Mouse (Mus musculus): ENCODE measurements around the gene Rdh16f2.
"Not testable (repeated sequence)": the region's sequence is repeated elsewhere in the genome, so short reads cannot be mapped to it uniquely, and the experiment has no call there.

Rdh16f2 gene

DNA sequence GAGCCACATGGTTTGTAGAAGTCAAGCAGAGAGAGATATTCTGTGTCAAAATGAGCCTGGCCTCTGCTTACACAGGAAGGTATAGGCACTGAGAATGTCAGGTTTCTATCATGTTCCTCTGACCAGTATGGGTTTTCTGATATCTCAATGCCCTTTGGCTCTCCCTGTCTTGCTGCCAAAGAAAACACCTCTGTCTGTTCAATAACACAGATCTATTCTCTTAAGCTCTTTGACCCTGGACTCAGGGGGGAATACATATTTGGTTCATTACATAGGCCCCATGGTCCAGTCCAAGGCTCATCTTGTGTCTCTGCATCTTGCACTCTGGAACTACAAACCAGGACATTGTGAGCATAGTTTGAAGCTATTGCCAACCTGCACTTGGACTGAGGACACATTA lies 22.3 kb downstream of the Rdh16f2 start, which contains the start of gene Rdh7:
TSS of gene Rdh7 (minus strand) at position 213 of the 400 bp plus-strand sequence.
- DNase-seq (ENCODE audit: low read depth, low spot score) = no peak

DNA sequence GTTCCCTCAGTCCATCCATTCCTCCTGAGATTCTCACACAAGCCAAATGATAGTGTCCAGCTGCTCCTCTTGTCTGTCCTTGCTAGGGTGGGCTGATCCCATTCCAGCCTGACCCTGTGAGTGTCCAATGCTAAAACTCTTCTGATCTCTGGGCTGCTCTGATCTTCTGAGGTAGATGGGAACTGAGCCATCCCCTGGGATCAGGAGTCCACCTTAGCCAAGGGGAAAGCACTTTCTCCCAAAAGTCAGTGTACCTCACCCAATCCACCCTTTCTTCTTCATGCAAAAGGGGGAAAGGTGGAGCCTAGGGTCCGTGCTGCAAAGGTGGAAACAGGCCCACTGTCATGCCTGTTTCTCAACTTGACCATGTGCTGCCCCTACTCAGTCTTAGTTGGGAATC lies 25.2 kb downstream of the Rdh16f2 start:
- DNase-seq (ENCODE audit: low read depth, low spot score) = no peak

DNA sequence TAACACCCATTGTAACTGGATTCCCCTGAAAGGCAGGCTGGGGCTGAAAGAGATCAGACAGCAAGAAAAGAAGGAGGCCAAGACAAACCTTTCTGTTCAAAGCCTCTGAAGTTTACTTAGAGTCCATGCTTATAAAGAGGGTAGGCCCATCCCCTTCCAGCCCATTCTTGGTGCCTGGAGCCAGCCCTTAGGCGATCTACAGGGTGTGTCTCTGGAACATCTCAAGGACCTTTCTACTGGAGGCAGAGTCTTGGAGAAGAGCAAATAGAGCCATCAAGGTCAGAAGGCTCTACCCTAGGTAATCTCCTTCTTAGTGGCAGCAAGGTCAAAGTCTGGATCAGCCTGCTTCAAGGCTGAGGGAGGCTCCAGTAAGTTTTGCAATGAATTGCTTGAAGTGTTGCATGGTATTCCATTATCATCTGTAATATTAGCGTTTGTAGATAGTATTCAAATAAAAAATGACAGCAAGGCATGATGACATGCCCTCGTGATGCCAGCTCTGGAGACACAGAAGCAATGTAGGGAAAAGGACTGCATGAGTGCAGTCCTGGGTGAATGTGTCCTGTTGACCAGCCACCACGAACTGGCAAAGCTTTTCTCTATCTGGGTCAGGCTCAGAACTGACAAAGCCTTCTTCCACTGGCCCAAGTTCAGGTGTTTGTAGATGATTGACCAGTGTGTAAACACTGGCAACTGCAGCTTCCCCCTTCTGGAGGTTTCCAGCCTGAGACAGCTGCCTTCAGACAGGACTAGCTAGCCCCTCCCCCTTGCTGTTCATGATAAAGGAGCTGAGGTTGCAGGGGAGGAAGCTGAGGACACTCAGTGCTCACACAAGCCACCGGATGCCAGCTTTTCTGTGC lies 27.1 kb downstream of the Rdh16f2 start:
- not testable (repeated sequence) for DNase-seq (ENCODE audit: low read depth, low spot score)

- DNase-seq (ENCODE audit: low read depth, low spot score) = no peak
Observed at GRCm38 (mm10) chr10:127896705-127897104, 30.4 kb downstream of the Rdh16f2 start.

- DNase-seq (ENCODE audit: low read depth, low spot score) = no peak
Observed at GRCm38 (mm10) chr10:127897506-127897905, 31.2 kb downstream of the Rdh16f2 start.

DNA sequence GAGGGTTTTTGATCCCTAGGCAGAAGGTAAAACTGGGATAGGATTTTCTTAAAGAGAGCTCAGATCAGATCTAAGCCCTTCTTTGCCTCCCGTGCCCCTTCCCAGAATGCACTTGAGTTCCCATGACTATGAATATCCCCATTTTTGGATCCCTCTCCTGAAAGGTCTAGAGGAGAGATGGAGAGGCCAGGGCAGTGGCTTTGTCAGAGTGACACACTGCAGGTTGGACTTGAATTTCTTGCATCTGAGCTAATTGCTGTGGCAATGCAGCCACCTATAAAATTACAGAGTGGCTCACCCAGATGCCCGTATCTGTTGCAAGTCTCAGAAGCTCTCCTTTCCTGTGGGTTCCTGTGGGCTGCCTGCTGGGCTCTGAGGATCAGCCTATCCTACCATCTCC lies 31.9 kb downstream of the Rdh16f2 start, which contains the start of gene Sdr9c7:
TSS of gene Sdr9c7 (plus strand) at position 301 of the 400 bp plus-strand sequence.
- DNase-seq (ENCODE audit: low read depth, low spot score) = no peak

DNA sequence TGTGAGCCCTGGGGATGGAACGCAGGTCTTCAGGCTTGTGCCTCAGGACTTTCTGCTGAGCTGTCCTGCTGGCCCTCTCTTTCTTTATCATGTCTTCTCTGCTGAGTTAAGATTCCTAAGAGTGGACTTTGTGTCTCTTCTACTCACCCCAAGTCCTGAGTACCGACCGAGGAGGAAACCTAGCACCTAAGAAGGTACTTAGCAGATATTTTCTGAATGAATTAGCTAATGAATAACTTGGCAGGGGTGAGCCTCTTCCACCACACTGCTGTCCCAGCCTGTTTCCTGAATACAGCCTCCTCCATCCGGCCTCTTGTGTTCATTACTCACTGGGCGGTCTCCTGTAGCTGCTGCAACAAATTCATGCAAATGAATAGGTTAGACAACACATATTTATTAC lies 33.5 kb downstream of the Rdh16f2 start:
- DNase-seq (ENCODE audit: low read depth, low spot score) = no peak

DNA sequence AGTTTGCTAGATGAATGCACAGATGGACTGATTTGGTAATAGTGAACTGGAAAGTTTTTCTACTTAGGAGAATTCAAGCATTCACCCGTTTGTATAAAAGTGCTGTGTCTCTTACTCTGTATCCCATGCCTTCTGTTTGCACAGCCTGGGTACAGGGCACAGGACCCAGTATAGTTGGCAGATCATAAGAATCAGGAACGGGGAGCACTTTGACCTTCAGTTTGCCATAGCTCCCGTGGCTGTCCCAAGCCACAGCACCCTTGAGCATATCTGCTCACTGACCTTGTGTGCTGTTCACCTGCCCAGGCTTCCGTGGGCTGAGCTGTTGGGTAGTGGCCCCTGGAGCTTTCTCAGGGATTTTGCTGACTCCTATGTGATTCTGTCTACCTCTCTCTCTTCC lies 35.5 kb downstream of the Rdh16f2 start:
- no peak for DNase-seq (ENCODE audit: low read depth, low spot score)

DNA sequence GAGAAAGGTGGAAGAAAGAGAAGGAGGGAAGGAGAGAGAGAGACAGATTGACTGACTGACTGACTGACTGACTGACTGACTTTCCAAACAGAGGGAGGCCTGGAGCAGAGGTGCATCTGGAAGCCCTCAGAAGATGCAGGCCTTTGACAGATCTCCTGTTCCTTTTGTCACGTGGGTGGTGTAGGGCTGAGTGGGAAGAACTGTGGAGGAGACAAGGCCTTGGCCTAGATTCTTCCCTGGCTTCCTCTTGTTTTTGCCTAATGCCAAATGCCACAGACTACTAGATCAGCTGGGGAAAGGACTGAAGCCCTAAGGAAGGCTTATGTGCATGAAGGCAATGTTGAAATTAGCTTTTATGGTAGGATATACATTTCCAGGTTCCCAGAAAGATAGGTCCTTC lies 36.8 kb downstream of the Rdh16f2 start:
- no peak for DNase-seq (ENCODE audit: low read depth, low spot score)

DNA sequence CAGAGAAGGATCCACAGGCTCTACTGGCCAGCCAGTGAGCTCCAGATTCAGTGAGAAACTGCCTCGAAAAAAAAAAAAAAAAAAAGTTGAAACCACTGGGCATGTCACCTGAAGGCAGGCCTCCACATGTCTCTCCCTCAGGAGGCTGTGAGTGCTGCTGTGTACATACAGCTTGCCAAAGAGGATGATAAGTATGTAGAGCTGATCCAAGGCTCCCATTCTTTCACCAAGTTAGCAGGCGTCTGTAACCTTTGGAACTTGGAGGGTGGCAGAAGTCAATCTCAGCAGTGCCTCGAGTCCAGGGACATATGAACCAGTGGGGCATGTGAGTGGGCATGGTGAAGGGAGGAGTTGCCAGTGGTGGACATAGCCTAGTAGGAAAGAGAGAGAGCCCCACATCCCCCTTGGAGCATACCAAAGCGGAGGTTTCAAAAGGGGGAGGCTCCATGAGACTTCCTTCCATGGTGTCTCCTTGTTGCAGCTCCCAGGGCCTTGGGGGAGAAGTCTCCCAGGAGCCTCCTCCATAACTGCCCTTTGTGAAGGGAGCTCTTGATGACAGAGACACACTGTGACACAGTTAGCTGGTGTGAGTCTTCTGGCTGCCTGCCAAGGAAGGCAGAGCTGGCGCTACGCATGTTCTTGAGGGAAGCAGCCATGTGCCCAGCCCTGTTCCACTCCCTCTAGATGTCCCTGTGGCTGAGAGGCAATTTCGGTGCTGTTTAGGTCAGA lies 38.6 kb downstream of the Rdh16f2 start:
- no peak for DNase-seq (ENCODE audit: low read depth, low spot score)

DNA sequence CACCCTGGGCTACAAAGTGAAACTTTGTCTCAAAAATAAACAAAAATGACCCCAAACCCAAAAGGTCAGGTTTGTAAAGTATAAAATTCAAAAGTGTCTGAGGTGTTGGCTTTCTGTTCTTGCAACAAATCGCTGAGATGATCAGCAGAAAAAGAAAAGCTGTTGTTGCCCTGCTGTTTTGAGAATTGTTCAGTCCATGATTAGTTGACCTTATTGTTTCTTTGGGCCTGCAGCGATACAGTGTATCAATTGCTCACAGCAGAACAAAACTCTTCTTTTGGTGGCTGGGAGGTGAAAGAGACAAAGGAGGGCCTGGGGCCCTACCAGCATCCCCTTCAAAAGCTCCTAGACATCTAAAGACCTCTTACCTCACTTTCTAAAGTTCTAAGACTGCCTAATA lies 39.9 kb downstream of the Rdh16f2 start:
- DNase-seq (ENCODE audit: low read depth, low spot score) = no peak

- no peak for DNase-seq (ENCODE audit: low read depth, low spot score)
Observed at GRCm38 (mm10) chr10:127907386-127907951, 41.2 kb downstream of the Rdh16f2 start.

DNA sequence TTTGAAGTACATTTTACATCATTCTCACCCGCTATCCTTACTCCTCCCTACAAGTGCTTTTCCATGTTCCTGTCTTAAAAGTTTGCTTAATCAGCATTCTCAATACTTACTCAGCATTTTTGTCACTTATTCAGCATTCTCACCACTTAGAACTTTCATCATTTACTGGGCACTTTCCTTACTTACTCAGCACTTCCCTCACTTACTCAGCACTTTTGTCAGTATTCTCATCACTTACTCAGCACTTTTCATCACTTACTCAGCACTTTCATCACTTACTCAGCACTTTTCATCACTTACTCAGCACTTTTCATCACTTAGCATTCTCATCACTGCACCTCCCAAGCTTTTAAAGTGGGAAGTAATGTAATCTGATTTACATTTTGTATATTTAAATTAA lies 49.3 kb downstream of the Rdh16f2 start:
- DNase-seq (ENCODE audit: low read depth, low spot score) = no peak

- not testable (repeated sequence) for DNase-seq (ENCODE audit: low read depth, low spot score)
Observed at GRCm38 (mm10) chr10:127917183-127917582, 50.9 kb downstream of the Rdh16f2 start.

GRCm38 (mm10) chr10:127917651-127918050 lies 51.4 kb downstream of the Rdh16f2 start:
- no peak for DNase-seq (ENCODE audit: low read depth, low spot score)

- no peak for DNase-seq (ENCODE audit: low read depth, low spot score)
Observed at GRCm38 (mm10) chr10:127922241-127922640, 56.0 kb downstream of the Rdh16f2 start.

DNA sequence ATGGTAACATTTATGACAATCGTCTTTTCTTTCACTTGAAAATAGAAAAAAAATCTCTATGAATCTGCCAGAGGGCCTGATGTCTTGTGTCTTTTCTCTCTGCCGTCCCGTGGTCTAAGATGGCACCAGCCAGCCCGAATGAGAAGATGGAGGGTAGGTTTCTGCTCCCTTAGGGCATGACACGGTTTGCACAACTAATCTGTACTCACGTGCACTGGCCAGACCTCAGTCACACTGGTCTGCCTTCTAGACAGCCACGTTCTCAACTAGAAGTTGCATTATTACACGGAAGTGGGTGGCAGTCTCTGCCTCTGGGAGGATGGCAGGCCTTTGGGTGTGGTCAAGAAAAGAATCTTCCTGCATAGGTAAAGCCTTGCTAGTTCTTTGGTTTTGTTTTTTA lies 56.8 kb downstream of the Rdh16f2 start:
- no peak for DNase-seq (ENCODE audit: low read depth, low spot score)

- no peak for DNase-seq (ENCODE audit: low read depth, low spot score)
Observed at GRCm38 (mm10) chr10:127924597-127925378, 58.5 kb downstream of the Rdh16f2 start.
